Mouse (Mus musculus) cerebellum, adult 2 months (tissue): ENCODE measurements around the gene Hrc. TPM values are rescaled to one million over a fixed set of nuclear protein-coding genes. Genes with fewer than 3 reads are reported as not detected.
A peak's percentile ranks its signal among the peaks of the same experiment; 100 is the strongest.
"Not testable (repeated sequence)": the region's sequence is repeated elsewhere in the genome, so short reads cannot be mapped to it uniquely, and the experiment has no call there.

Source experiments
- DNase-seq, 2 experiments: peaks; one replicate each; pipeline ENCODE4 v3.0.0; 2021
- H3K27ac ChIP-seq: fragments of 200-500 bp; 2 replicates; pipeline ENCODE4 v1.5.1; 2012; ENCODE audit warnings: low read length, control low read depth, inconsistent platforms; ENCODE audit not compliant: insufficient read depth
- H3K27me3 ChIP-seq: fragments of 200-500 bp; 2 replicates; pipeline ENCODE4 v1.6.1; 2012; ENCODE audit warnings: inconsistent platforms, mild to moderate bottlenecking, low read length, moderate library complexity; ENCODE audit not compliant: control insufficient read depth, insufficient read depth
- H3K4me1 ChIP-seq: fragments of 200-500 bp; 2 replicates; pipeline ENCODE4 v1.6.1; 2011; ENCODE audit warnings: low read length; ENCODE audit not compliant: control insufficient read depth, insufficient read depth
- H3K4me3 ChIP-seq: fragments of 200-500 bp; replicated peaks from 2 replicates; pipeline ENCODE3; 2011; ENCODE audit warnings: mild to moderate bottlenecking, low read depth, low read length, control low read depth; ENCODE audit not compliant: insufficient read depth
- CTCF ChIP-seq: fragments of 200-500 bp; IDR thresholded peaks from 2 replicates; pipeline ENCODE4 v1.5.1; 2011; ENCODE audit warnings: low read depth, mild to moderate bottlenecking, control low read depth, low read length, moderate library complexity, borderline replicate concordance; ENCODE audit not compliant: insufficient read depth
- POLR2A ChIP-seq: fragments of 200-500 bp; IDR thresholded peaks from 2 replicates; pipeline ENCODE4 v1.6.1; 2011; ENCODE audit warnings: low read length, control low read depth, borderline replicate concordance; ENCODE audit not compliant: insufficient read depth
- WGBS: fragments of 180-500 bp; shearing (Covaris S2); methylation state at CpG from one replicate; pipeline ENCODE4 v1.1.7; 2018; 5-methylcytosine and 5-hydroxymethylcytosine counted together
- polyA plus RNA-seq: library from polyadenylated mRNA; depleted of rRNA; stranded (reverse); fragments of >200 nt; gene quantifications from 2 replicates; pipeline ENCODE4 v1.2.3, GENCODE M21; 2012

The Hrc gene
- polyA plus RNA-seq, 1 experiment = 0.31 TPM

GRCm38 (mm10) chr7:45342081-45342480, 7.0 kb downstream of the Hrc start:
- TF ChIP-seq CTCF (no peak), POLR2A (no peak)
- DNase-seq = no peak
- H3K4me1 ChIP-seq = peaks cover 6% of the 10 kb centered on the region
- no peaks in the 10 kb centered on the region for H3K27me3 ChIP-seq
- 90% methylated on average over 11 of the region's 11 CpGs for WGBS
- no peak overlapping the region for H3K27ac ChIP-seq
- H3K4me3 ChIP-seq = no peak overlapping the region

- Histone ChIP-seq H3K4me1 (no peaks in the 10 kb centered on the region; the same call in 1 of the 2 replicates), H3K4me3 (no peak overlapping the region), H3K27me3 (no peaks in the 10 kb centered on the region), H3K27ac (no peak overlapping the region)
- TF ChIP-seq POLR2A = no peak
- TF ChIP-seq CTCF = peak; percentile 29; the same call in 1 of the 2 replicates
- WGBS = 43% methylated on average over 13 of the region's 13 CpGs
- DNase-seq = no peak
Measured at GRCm38 (mm10) chr7:45343543-45343942, 8.5 kb downstream of the Hrc start.

- H3K4me1 ChIP-seq = no peaks in the 10 kb centered on the region
- 70% methylated on average over 13 of the region's 13 CpGs for WGBS
- H3K27me3 ChIP-seq = no peaks in the 10 kb centered on the region
- no peak overlapping the region for H3K4me3 ChIP-seq
- no peak for TF ChIP-seq POLR2A
- TF ChIP-seq CTCF = no peak
- no peak for DNase-seq
- H3K27ac ChIP-seq = no peak overlapping the region
Measured at GRCm38 (mm10) chr7:45346905-45347304, 11.8 kb downstream of the Hrc start.

GRCm38 (mm10) chr7:45353041-45353440, 18.0 kb downstream of the Hrc start:
- WGBS = 41% methylated on average over 5 of the region's 5 CpGs
- TF ChIP-seq CTCF = no peak
- no peak for TF ChIP-seq POLR2A
- no peak overlapping the region for H3K4me3 ChIP-seq
- H3K4me1 ChIP-seq = no peaks in the 10 kb centered on the region
- no peak for DNase-seq
- H3K27me3 ChIP-seq = no peaks in the 10 kb centered on the region
- H3K27ac ChIP-seq = no peak overlapping the region

GRCm38 (mm10) chr7:45355318-45356020, 20.4 kb downstream of the Hrc start:
- no peak for DNase-seq
- Histone ChIP-seq H3K27ac (no peak overlapping the region), H3K27me3 (no peaks in the 10 kb centered on the region), H3K4me1 (no peaks in the 10 kb centered on the region), H3K4me3 (no peak overlapping the region)
- WGBS = 82% methylated on average over 15 of the region's 15 CpGs
- TF ChIP-seq CTCF = no peak
- no peak for TF ChIP-seq POLR2A

GRCm38 (mm10) chr7:45356087-45356486, 21.0 kb downstream of the Hrc start:
- WGBS = 55% methylated on average over 13 of the region's 13 CpGs
- H3K27ac ChIP-seq = no peak overlapping the region
- DNase-seq = no peak
- H3K4me3 ChIP-seq = no peak overlapping the region
- no peaks in the 10 kb centered on the region for H3K27me3 ChIP-seq
- TF ChIP-seq CTCF (no peak), POLR2A (no peak)
- no peaks in the 10 kb centered on the region; the same call in 1 of the 2 replicates for H3K4me1 ChIP-seq

GRCm38 (mm10) chr7:45359081-45359480, 24.0 kb downstream of the Hrc start:
- H3K4me1 ChIP-seq, H3K4me3 ChIP-seq, H3K27me3 ChIP-seq, H3K27ac ChIP-seq, DNase-seq: not testable (repeated sequence)
- WGBS = 72% methylated on average over 11 of the region's 11 CpGs

GRCm38 (mm10) chr7:45360404-45361125, 25.5 kb downstream of the Hrc start:
- H3K27me3 ChIP-seq = no peaks in the 10 kb centered on the region
- H3K27ac ChIP-seq = no peak overlapping the region
- 59% methylated on average over 18 of the region's 18 CpGs for WGBS
- peaks cover 4% of the 10 kb centered on the region for H3K4me1 ChIP-seq
- DNase-seq = peak in 1 of 2 experiments; percentile 29
- H3K4me3 ChIP-seq = no peak overlapping the region
- TF ChIP-seq CTCF = no peak
- no peak for TF ChIP-seq POLR2A
